Mouse (Mus musculus) limb, embryonic 13.5 days (tissue): ENCODE measurements at regions not wholly inside any gene's neighbourhood (a gene's known extent, or its start where the extent isn't known, plus 50 kb on each side); places are given as distances from the start of the nearest gene placed in this dataset.
"Not testable (repeated sequence)": the region's sequence is repeated elsewhere in the genome, so short reads cannot be mapped to it uniquely, and the experiment has no call there.

Source experiments
- ATAC-seq: fragments of 200-750 bp; cut with Nextera tagmentation; 2 replicates; pipeline ENCODE4 v1.8.0; 2017; ENCODE audit warnings: low read depth, moderate number of reproducible peaks, moderate TSS enrichment; ENCODE audit not compliant: low FRiP score
- H3K27ac ChIP-seq: fragments of 300-500 bp; sonication (generic); 2 replicates; pipeline ENCODE4 v1.5.1; 2015; ENCODE audit warnings: inconsistent platforms, mild to moderate bottlenecking, moderate library complexity
- H3K27me3 ChIP-seq: fragments of 300-500 bp; sonication (generic); 2 replicates; pipeline ENCODE4 v1.6.1; 2015; ENCODE audit warnings: mild to moderate bottlenecking, inconsistent platforms
- H3K36me3 ChIP-seq: fragments of 300-500 bp; sonication (generic); 2 replicates; pipeline ENCODE4 v1.6.1; 2015; ENCODE audit warnings: inconsistent platforms, mild to moderate bottlenecking, moderate library complexity
- H3K4me1 ChIP-seq: fragments of 300-500 bp; sonication (generic); 2 replicates; pipeline ENCODE4 v1.6.1; 2015; ENCODE audit warnings: inconsistent platforms
- H3K4me2 ChIP-seq: fragments of 300-500 bp; sonication (generic); replicated peaks from 2 replicates; pipeline ENCODE4 v1.6.1; 2015; ENCODE audit warnings: inconsistent platforms, mild to moderate bottlenecking, moderate library complexity
- H3K4me3 ChIP-seq: fragments of 300-500 bp; sonication (generic); 2 replicates; pipeline ENCODE4 v1.5.1; 2015; ENCODE audit warnings: moderate library complexity, mild to moderate bottlenecking, inconsistent platforms
- H3K9ac ChIP-seq: fragments of 300-500 bp; sonication (generic); 2 replicates; pipeline ENCODE4 v1.6.1; 2015; ENCODE audit warnings: mild to moderate bottlenecking, inconsistent platforms
- H3K9me3 ChIP-seq: fragments of 300-500 bp; sonication (generic); 2 replicates; pipeline ENCODE4 v1.6.1; 2016; ENCODE audit warnings: inconsistent platforms
- WGBS: fragments of 180-500 bp; shearing (Covaris S2); methylation state at CpG from one replicate; pipeline ENCODE4 v1.1.7; 2015; 5-methylcytosine and 5-hydroxymethylcytosine counted together

DNA sequence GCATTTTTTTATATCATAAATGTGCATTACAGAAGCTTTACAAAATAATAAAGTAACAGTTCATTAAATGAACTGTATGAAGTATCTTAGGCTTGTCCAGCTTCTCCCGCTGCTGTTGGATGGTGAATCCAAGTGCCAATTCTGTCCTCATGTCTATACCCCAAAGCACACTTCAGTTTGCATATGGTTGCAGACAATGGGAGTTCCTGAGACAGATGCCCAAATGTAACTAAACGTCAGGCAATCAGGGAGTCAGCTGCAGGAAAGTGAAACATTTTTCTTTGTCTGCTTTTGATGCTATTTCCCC lies 859.4 kb upstream of the Mms22l start:
- Histone ChIP-seq H3K9me3 (no peaks in the 10 kb centered on the region), H3K4me2 (no peak overlapping the region), H3K4me1 (no peaks in the 10 kb centered on the region), H3K4me3 (no peak overlapping the region), H3K9ac (no peak overlapping the region), H3K27ac (no peak overlapping the region), H3K27me3 (no peaks in the 10 kb centered on the region), H3K36me3 (no peaks in the 10 kb centered on the region)
- WGBS = 72% methylated on average over 2 of the region's 2 CpGs
- ATAC-seq = no peak

DNA sequence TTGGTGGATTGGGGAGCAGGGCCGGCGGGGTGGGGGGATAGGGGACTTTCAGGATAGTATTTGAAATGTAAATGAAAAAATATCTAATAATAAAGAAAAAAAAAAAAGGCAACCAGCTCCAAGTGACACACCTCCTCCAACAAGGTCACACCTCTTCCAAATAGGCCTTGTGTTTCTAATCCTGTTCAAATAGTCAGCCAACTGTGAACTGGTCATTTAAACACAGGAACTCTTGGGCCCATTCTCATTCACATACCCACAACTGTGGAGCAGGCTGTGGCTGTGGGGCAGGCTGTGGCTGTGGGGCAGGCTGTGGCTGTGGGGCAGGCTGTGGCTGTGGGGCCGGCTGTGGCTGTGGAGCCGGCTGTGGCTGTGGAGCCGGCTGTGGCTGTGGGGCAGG lies 839.6 kb upstream of the Mms22l start:
- H3K4me1 ChIP-seq, H3K4me2 ChIP-seq, H3K36me3 ChIP-seq, H3K4me3 ChIP-seq, H3K27ac ChIP-seq, H3K27me3 ChIP-seq, H3K9me3 ChIP-seq, H3K9ac ChIP-seq, ATAC-seq: not testable (repeated sequence)
- 89% methylated on average over 5 of the region's 5 CpGs for WGBS

DNA sequence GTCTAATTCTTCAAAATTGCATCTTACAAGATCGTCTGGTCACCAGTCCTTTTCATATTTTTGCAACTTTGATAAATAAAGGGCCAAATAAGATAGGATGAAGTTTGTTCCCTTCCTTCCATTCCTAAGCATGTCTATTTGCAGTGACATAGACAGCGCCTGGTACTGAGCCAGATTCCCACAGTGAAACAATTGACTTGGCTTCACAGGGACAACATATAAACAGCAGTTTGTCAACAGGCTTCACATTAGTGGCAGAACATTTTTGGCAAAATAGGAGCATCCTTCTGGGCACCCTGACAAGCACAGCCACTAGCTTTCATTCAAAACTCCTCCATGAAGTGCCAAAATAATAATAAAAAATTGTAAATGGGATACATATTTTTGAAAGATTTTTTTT lies 827.4 kb upstream of the Mms22l start:
- H3K4me2 ChIP-seq = no peak overlapping the region
- no peak overlapping the region for H3K9ac ChIP-seq
- no peaks in the 10 kb centered on the region for H3K27me3 ChIP-seq
- H3K27ac ChIP-seq = no peak overlapping the region
- H3K4me1 ChIP-seq = no peaks in the 10 kb centered on the region
- WGBS = 86% methylated on average over 2 of the region's 2 CpGs
- no peaks in the 10 kb centered on the region for H3K9me3 ChIP-seq
- no peak for ATAC-seq
- H3K36me3 ChIP-seq = no peaks in the 10 kb centered on the region
- no peak overlapping the region for H3K4me3 ChIP-seq

DNA sequence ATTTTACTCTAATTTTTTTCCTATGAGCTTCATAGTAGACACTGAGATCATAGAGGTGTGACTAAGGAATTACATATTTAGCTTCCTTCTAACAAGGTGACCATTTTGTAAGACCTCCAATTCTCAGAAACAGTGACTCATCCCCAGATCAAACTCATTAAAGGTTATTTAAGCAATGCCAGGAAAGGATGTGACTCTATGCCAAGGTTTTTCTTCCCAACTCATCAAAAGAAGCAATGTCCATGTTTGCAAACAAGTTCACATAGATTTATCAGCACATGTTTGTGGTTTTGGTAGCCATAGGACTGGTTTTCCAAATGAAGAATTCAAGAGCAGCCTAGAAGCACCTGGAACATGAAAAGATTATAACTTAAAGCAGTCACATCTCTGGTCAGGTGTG lies 792.6 kb upstream of the Mms22l start:
- Histone ChIP-seq H3K4me3 (no peak overlapping the region), H3K9me3 (no peaks in the 10 kb centered on the region), H3K36me3 (no peaks in the 10 kb centered on the region), H3K4me2 (no peak overlapping the region), H3K9ac (no peak overlapping the region), H3K4me1 (no peaks in the 10 kb centered on the region), H3K27me3 (no peaks in the 10 kb centered on the region), H3K27ac (no peak overlapping the region)
- ATAC-seq = no peak

DNA sequence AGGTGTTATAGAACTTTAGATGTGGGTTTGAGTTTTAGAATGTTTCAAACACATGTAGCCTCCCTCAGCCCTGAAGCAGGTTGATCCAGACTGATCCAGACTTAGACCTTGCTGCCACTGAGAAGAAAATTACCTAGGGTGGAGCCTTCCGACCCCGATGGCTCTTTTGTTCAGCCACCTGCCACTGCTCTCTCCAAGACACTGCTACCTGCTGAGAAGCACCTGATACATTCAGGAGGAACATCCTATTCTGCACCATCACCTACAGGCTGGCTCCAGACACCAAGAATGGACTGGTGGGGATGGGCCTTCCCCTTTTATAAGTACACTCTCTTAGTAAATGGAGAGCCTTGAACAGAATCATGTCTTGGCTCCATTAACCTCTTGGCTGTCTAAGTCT lies 785.5 kb upstream of the Mms22l start:
- 86% methylated on average over 2 of the region's 2 CpGs for WGBS
- no peak for ATAC-seq
- H3K9ac ChIP-seq = no peak overlapping the region
- no peaks in the 10 kb centered on the region for H3K4me1 ChIP-seq
- H3K9me3 ChIP-seq = no peaks in the 10 kb centered on the region
- H3K4me2 ChIP-seq = no peak overlapping the region
- no peak overlapping the region for H3K27ac ChIP-seq
- H3K27me3 ChIP-seq = no peaks in the 10 kb centered on the region
- no peaks in the 10 kb centered on the region for H3K36me3 ChIP-seq
- H3K4me3 ChIP-seq = no peak overlapping the region

- WGBS = 59% methylated on average over 8 of the region's 8 CpGs
- Histone ChIP-seq H3K4me3 (no peak overlapping the region), H3K27ac (no peak overlapping the region), H3K4me1 (no peaks in the 10 kb centered on the region), H3K9me3 (no peaks in the 10 kb centered on the region), H3K36me3 (no peaks in the 10 kb centered on the region), H3K27me3 (no peaks in the 10 kb centered on the region), H3K4me2 (no peak overlapping the region), H3K9ac (no peak overlapping the region)
- no peak for ATAC-seq
Measured at GRCm38 (mm10) chr4:23713781-23714415, 782.4 kb upstream of the Mms22l start.

- ATAC-seq = no peak
Measured at GRCm38 (mm10) chr4:23727846-23728245, 768.4 kb upstream of the Mms22l start.

GRCm38 (mm10) chr4:23732471-23732870 lies 763.8 kb upstream of the Mms22l start:
- ATAC-seq = no peak
- WGBS = 62% methylated on average over 4 of the region's 4 CpGs

More at GRCm38 (mm10) chr4:23727846-23728245, 768.4 kb upstream of the Mms22l start:
- H3K9ac ChIP-seq = no peak overlapping the region
- no peak overlapping the region for H3K4me3 ChIP-seq
- no peaks in the 10 kb centered on the region for H3K27me3 ChIP-seq
- 79% methylated on average over 2 of the region's 2 CpGs for WGBS
- H3K4me2 ChIP-seq = no peak overlapping the region
- no peaks in the 10 kb centered on the region for H3K4me1 ChIP-seq
- H3K36me3 ChIP-seq = no peaks in the 10 kb centered on the region
- no peaks in the 10 kb centered on the region for H3K9me3 ChIP-seq
- H3K27ac ChIP-seq = no peak overlapping the region

DNA sequence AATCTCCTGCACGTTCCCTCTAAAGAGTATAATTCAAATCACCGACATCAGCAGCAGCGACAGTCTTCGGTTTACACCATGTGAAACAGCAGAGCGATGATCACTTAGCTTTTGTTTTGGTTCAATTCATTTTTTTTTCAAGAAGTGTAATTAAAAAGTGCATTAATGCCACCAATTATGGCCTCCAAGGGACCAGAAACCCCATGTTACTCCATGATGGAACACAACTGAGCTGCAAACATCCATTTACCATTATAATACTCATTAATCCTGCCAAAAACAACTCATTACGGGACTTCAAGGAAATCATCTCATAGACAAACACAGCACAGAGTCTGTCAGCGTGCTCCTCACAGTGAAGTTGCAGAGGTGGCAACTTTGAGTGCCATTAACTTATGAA lies 752.2 kb upstream of the Mms22l start:
- WGBS = 81% methylated on average over 7 of the region's 7 CpGs
- no peak for ATAC-seq
- H3K36me3 ChIP-seq = no peaks in the 10 kb centered on the region

More at GRCm38 (mm10) chr4:23732471-23732870, 763.8 kb upstream of the Mms22l start:
- Histone ChIP-seq H3K27ac (no peak overlapping the region), H3K27me3 (no peaks in the 10 kb centered on the region), H3K9me3 (no peaks in the 10 kb centered on the region), H3K4me1 (no peaks in the 10 kb centered on the region), H3K4me2 (no peak overlapping the region), H3K4me3 (no peak overlapping the region), H3K9ac (no peak overlapping the region), H3K36me3 (no peaks in the 10 kb centered on the region)

DNA sequence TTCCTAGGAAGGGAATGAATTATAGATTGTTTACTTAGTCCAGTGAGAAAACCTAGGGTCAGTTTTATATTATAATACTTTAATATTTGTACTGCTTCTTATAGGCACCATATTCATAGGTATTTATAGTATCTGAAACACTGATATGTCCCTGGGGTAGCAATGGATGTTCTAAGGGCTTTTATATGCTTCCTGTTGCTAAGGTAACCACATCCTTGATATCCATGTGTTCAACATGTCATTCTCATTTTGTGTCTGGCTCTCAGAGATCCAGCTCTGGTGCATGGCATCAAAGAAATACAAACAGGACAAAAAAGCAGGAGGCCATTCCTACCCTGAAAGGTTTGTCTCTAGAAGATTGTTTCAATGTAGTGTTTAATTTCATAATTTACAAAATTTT lies 738.2 kb upstream of the Mms22l start:
- Histone ChIP-seq H3K4me3 (no peak overlapping the region), H3K36me3 (no peaks in the 10 kb centered on the region), H3K4me1 (no peaks in the 10 kb centered on the region), H3K9me3 (no peaks in the 10 kb centered on the region), H3K9ac (no peak overlapping the region), H3K27me3 (no peaks in the 10 kb centered on the region), H3K4me2 (no peak overlapping the region), H3K27ac (no peak overlapping the region)
- ATAC-seq = no peak

More for the DNA sequence above, 752.2 kb upstream of the Mms22l start:
- no peaks in the 10 kb centered on the region for H3K4me1 ChIP-seq
- no peaks in the 10 kb centered on the region for H3K9me3 ChIP-seq
- no peak overlapping the region for H3K4me3 ChIP-seq
- H3K27ac ChIP-seq = no peak overlapping the region
- no peaks in the 10 kb centered on the region for H3K27me3 ChIP-seq
- no peak overlapping the region for H3K9ac ChIP-seq
- no peak overlapping the region for H3K4me2 ChIP-seq

DNA sequence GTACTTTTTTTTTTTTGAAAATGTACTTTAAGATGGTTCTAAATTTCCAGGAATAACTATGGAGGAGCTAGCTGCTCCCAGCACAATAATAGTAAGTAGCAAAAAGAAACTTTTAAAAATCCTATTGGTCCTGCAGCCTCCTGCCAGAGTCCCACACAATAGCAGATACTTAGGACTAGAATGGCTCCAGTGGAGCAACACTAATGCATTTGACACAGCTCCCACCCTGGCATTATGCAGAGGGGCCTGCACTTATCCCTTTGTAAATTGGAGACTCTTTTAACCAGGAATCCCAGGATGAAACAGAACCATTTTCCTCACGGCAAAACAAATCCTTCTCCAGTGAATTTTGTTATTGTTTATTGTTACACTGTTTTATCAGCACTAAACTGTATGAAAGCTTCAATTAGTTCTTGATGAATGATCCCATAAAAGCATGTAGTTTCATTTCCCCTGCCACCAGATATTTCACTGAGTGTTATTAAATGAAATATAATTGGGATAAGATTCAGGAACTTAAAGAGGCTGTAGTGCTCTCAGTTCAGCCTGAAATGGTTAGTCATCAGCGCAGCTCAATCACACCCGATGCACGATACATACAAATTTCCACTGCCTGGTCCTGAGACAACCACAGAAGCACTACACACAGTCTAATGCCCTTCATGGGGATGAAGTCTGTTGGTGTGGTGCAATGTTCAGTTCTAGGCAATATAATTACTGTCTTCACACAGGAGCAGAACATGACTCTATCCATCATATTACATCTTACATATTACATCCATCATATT lies 708.6 kb upstream of the Mms22l start:
- WGBS = 79% methylated on average over 4 of the region's 4 CpGs
- H3K4me2 ChIP-seq = no peak overlapping the region
- no peaks in the 10 kb centered on the region for H3K27me3 ChIP-seq
- no peak overlapping the region for H3K4me3 ChIP-seq
- H3K9ac ChIP-seq = no peak overlapping the region
- H3K4me1 ChIP-seq = no peaks in the 10 kb centered on the region
- no peaks in the 10 kb centered on the region for H3K36me3 ChIP-seq
- ATAC-seq = no peak
- H3K9me3 ChIP-seq = no peaks in the 10 kb centered on the region
- H3K27ac ChIP-seq = no peak overlapping the region

DNA sequence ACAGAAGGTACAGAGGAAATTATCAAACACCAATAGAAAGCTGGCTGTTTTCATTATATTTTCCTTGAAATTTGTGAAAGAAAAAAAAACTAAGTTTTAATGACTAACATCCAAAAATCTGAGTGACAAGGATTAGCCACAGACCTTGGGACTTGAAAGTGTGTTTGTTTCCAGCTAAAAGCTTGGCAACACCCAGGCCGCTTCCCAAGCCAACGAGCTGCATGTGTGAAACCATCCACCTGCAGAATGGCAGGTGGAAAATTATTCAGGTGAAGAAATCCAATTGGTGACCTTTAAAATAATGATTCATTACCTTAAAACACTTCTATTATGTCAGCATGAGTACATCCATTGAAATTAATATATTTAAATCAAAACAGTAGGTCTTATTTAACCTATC lies 672.7 kb upstream of the Mms22l start:
- WGBS = 82% methylated on average over 2 of the region's 2 CpGs
- H3K27ac ChIP-seq = no peak overlapping the region
- no peak overlapping the region for H3K4me3 ChIP-seq
- no peaks in the 10 kb centered on the region for H3K9me3 ChIP-seq
- no peaks in the 10 kb centered on the region for H3K27me3 ChIP-seq
- no peak overlapping the region for H3K9ac ChIP-seq
- no peak overlapping the region for H3K4me2 ChIP-seq
- ATAC-seq = no peak
- H3K4me1 ChIP-seq = no peaks in the 10 kb centered on the region
- H3K36me3 ChIP-seq = no peaks in the 10 kb centered on the region

DNA sequence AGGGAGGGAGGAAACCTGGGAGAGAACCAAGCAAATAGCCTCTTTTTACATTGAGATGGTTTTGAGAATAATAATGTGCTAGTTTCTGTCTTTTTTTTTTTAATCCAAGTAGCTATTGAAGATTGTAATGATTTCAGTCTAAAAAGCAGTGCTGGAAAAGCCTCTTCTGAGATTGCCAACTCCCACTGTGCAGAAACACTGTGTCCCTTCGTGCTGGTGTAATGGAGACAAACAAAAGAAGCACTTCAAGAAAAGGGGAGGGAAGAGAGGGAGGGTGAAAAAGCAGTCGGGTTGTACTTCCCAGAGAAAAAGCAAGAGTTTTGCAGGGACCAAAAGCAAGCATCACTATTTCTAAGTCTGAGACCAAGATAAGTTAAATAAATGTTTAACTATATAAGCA lies 669.4 kb upstream of the Mms22l start:
- no peak overlapping the region for H3K9ac ChIP-seq
- no peak for ATAC-seq
- no peaks in the 10 kb centered on the region for H3K36me3 ChIP-seq
- 8% methylated on average over 2 of the region's 2 CpGs for WGBS
- H3K9me3 ChIP-seq = no peaks in the 10 kb centered on the region
- no peak overlapping the region for H3K4me3 ChIP-seq
- H3K4me2 ChIP-seq = no peak overlapping the region
- no peaks in the 10 kb centered on the region for H3K4me1 ChIP-seq
- no peaks in the 10 kb centered on the region for H3K27me3 ChIP-seq
- H3K27ac ChIP-seq = no peak overlapping the region
